Mouse (Mus musculus): Measurements from ENCODE around the gene Pigq. TPM values are rescaled to one million over a fixed set of nuclear protein-coding genes. Genes with fewer than 3 reads are reported as not detected.
A peak's percentile ranks its signal among the peaks of the same experiment; 100 is the strongest.

Gene Pigq
- polyA plus RNA-seq, 1 experiment from 2014 or later, result 47.3 TPM

DNA sequence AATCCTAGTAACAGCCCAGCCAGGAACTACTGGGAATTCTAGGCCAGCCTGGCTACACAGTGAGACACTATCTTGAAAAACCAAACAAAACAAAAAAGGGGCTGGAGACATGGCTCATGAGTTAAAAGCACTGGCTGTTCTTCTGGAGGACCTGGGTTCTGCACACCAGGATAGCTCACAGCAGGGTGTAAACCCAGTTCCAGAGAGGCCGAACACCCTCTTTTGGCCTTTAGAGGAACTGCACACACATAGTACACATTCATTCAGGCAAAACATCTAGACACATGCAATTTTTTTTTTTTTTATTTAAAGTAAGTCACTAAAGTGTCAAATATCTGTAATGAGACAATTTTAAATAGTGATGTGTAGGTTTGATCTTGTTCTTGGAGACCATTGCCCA, 44.5 kb downstream of the Pigq start:
- 86% methylated on average over 1 of the region's 1 CpGs for WGBS
- Histone ChIP-seq H3K27ac (no peak overlapping the region), H3K27me3 (no peaks in the 10 kb centered on the region), H3K36me3 (peaks cover 12% of the 10 kb centered on the region), H3K4me1 (replicated peaks) (no peaks in the 10 kb centered on the region; the same call in 1 of the 2 replicates), H3K9ac (replicated peaks) (no peak overlapping the region), H3K4me3 (replicated peaks) (no peak overlapping the region), H3K4me2 (no peak overlapping the region), H3K9me3 (no peaks in the 10 kb centered on the region; the same call in 1 of the 2 replicates)
- no peak for ATAC-seq (ENCODE audit: insufficient number of reproducible peaks, insufficient read depth, low FRiP score, low TSS enrichment, low read depth)

DNA sequence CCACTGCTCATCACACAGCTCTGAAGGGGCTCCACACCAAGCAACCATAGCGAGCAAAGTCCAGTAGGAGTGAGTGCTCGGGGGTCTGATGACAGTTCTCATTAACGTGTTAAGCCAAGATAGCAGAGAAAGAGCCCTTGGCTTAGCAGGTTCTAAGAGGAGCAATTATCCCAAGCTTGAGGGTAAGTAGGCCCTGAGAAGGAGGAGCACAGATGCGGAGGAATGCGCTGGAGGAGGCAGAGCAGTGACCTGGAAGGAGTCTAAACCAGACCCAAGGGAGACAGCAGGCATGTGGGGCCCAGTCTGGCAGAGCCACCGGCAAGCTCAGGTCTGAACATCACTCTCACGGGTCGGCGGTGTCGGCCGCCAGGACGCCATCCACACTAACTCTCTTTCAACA, 48.8 kb downstream of the Pigq start:
- Histone ChIP-seq H3K9ac (replicated peaks) (no peak overlapping the region), H3K4me3 (replicated peaks) (no peak overlapping the region), H3K27ac (peak overlapping the region; percentile 25; the same call in 1 of the 2 replicates), H3K9me3 (no peaks in the 10 kb centered on the region; the same call in 1 of the 2 replicates), H3K27me3 (no peaks in the 10 kb centered on the region), H3K4me2 (no peak overlapping the region), H3K4me1 (replicated peaks) (no peaks in the 10 kb centered on the region; the same call in 1 of the 2 replicates), H3K36me3 (peaks cover 15% of the 10 kb centered on the region)
- ATAC-seq (ENCODE audit: insufficient number of reproducible peaks, insufficient read depth, low FRiP score, low TSS enrichment, low read depth), result no peak
- 64% methylated on average over 12 of the region's 12 CpGs for WGBS

DNA sequence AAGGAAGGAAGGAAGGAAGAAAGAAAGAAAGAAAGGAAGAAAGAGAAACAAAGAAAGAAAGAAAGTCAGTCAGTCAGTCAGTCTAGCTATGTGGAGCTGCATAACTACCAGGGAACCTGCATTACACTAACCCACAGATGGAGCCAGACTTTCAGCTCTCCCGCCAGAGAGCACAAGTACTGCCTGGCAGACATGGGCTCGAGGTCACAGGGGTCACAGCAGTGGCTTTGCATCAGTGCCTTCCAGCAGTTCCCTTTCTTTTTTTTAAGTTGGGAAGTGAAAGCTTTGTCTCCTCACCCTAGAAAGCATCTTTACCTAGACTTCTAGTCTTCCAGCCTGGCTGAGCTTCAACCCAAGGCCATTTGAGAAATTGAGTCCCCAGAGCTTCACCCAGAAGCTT, 49.3 kb downstream of the Pigq start:
- H3K4me3 ChIP-seq (replicated peaks), result no peak overlapping the region
- no peaks in the 10 kb centered on the region; the same call in 1 of the 2 replicates for H3K9me3 ChIP-seq
- H3K9ac ChIP-seq (replicated peaks), result no peak overlapping the region
- peaks cover 15% of the 10 kb centered on the region for H3K36me3 ChIP-seq
- no peaks in the 10 kb centered on the region for H3K27me3 ChIP-seq
- H3K4me2 ChIP-seq, result no peak overlapping the region
- H3K27ac ChIP-seq, result peak overlapping the region; percentile 25; the same call in 1 of the 2 replicates
- WGBS, result 39% methylated on average over 2 of the region's 2 CpGs
- ATAC-seq (ENCODE audit: insufficient number of reproducible peaks, insufficient read depth, low FRiP score, low TSS enrichment, low read depth), result no peak
- no peaks in the 10 kb centered on the region; the same call in 1 of the 2 replicates for H3K4me1 ChIP-seq (replicated peaks)

DNA sequence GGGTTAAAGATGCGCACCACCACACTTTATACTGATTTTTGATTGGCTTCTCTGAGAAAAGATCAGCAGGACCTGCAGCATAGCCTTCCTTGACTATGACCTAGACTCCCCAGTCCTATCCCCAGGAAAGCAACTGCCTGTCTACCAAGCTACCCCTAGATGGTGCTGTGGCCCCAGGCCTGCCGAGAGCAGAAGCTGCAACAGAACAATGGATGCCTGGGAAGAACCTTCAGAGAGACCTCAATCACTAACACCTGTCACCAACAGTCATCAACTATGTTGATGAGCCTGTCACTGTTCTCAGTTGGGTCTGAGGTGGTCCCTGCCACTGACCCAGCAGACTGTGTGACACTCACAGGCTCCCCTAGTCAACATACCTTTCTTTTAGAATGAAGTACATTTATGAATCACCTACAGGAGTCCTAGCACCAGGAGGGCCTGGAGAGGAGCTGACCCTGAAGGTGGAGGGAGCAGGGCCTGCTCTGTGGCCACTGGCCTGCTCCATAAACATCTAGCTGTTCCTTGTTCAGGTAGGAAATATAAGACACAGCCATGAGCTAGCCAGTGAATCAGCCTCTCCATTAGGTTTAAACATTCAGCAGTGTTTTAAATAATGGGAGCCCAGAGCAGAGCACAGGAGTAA, 50.6 kb downstream of the Pigq start:
- WGBS, result 39% methylated on average over 2 of the region's 2 CpGs
- H3K36me3 ChIP-seq, result peaks cover 21% of the 10 kb centered on the region
- H3K27me3 ChIP-seq, result no peaks in the 10 kb centered on the region
- 0 out of 2 replicates have a peak, but pooled peaks have one; percentile 71 for ATAC-seq (ENCODE audit: insufficient number of reproducible peaks, insufficient read depth, low FRiP score, low TSS enrichment, low read depth)
- no peaks in the 10 kb centered on the region for H3K9me3 ChIP-seq
- H3K27ac ChIP-seq, result peak overlapping the region; percentile 45; the same call in 1 of the 2 replicates
- H3K9ac ChIP-seq (replicated peaks), result no peak overlapping the region
- H3K4me3 ChIP-seq (replicated peaks), result no peak overlapping the region
- H3K4me1 ChIP-seq (replicated peaks), result no peaks in the 10 kb centered on the region; the same call in 1 of the 2 replicates
- no peak overlapping the region for H3K4me2 ChIP-seq

DNA sequence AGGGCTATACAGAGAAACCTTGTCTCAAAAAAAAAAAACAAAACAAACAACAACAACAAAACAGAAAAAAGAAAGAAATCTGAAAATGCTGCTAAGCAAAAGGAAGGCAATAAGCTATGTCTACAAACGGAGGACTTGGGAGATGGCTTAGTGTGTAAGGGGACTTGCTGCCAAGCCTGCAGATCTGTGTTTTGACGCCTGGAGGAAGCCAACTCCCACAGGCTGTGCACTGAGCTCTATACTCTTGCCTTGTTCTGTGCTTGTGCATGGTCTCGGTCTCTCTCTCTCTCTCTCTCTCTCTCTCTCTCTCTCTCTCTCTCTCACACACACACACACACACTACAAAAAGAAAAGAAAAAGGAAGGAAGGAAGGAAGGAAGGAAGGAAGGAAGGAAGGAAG, 55.9 kb downstream of the Pigq start:
- Histone ChIP-seq H3K9ac (replicated peaks) (no peak overlapping the region), H3K4me1 (replicated peaks) (no peaks in the 10 kb centered on the region), H3K9me3 (no peaks in the 10 kb centered on the region), H3K36me3 (peaks cover 53% of the 10 kb centered on the region), H3K4me2 (no peak overlapping the region), H3K27ac (no peak overlapping the region), H3K4me3 (replicated peaks) (no peak overlapping the region), H3K27me3 (no peaks in the 10 kb centered on the region)
- no peak for ATAC-seq (ENCODE audit: insufficient number of reproducible peaks, insufficient read depth, low FRiP score, low TSS enrichment, low read depth)
- WGBS, result 87% methylated on average over 3 of the region's 3 CpGs

DNA sequence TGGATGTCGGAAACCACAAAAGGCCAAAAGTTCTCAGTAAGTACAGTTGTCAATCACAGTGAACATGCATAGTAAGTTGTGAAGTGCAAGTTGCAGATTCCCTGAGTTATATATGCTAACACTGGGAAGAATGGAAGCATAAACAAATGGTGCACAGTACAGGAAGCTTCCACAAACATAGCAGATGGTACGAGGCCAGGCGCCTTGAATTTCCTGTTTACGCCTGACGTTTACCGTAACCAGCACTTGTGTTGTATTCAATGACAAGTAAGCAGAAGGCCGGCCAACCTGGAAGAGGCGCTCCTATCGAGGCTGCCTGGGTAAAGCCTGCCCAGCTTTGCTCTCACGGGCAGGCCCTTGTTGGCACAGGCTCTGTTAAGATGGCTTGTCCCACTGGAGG, 57.3 kb downstream of the Pigq start:
- peaks cover 66% of the 10 kb centered on the region for H3K36me3 ChIP-seq
- no peaks in the 10 kb centered on the region for H3K9me3 ChIP-seq
- H3K27me3 ChIP-seq, result no peaks in the 10 kb centered on the region
- no peak overlapping the region for H3K27ac ChIP-seq
- no peak overlapping the region for H3K4me2 ChIP-seq
- peaks cover under 1% of the 10 kb centered on the region; the same call in 1 of the 2 replicates for H3K4me1 ChIP-seq (replicated peaks)
- no peak overlapping the region for H3K4me3 ChIP-seq (replicated peaks)
- 90% methylated on average over 10 of the region's 10 CpGs for WGBS
- no peak for ATAC-seq (ENCODE audit: insufficient number of reproducible peaks, insufficient read depth, low FRiP score, low TSS enrichment, low read depth)
- no peak overlapping the region for H3K9ac ChIP-seq (replicated peaks)

DNA sequence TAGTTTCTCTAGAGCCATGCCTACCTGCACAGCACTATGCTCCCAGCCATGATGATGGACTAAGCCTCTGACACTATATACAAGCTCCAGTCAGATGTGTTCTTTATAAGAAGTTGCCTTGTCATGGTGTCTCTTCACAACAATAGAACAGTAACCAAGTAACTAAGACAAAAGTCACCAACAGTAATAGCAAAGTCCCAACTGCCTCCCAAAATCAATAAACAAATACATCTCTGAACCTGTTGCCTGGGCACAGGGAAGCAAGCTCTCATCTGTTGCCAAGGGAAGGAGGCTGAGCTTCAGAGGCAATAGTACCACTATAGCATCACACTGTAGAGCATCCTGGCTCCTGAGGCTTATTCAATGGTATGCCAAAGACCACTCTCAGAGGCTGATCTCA, 57.9 kb downstream of the Pigq start:
- Histone ChIP-seq H3K9me3 (no peaks in the 10 kb centered on the region), H3K36me3 (peaks cover 73% of the 10 kb centered on the region), H3K9ac (replicated peaks) (no peak overlapping the region), H3K4me2 (no peak overlapping the region), H3K4me1 (replicated peaks) (peaks cover 6% of the 10 kb centered on the region), H3K4me3 (replicated peaks) (no peak overlapping the region), H3K27me3 (no peaks in the 10 kb centered on the region), H3K27ac (no peak overlapping the region)
- no peak for ATAC-seq (ENCODE audit: insufficient number of reproducible peaks, insufficient read depth, low FRiP score, low TSS enrichment, low read depth)

DNA sequence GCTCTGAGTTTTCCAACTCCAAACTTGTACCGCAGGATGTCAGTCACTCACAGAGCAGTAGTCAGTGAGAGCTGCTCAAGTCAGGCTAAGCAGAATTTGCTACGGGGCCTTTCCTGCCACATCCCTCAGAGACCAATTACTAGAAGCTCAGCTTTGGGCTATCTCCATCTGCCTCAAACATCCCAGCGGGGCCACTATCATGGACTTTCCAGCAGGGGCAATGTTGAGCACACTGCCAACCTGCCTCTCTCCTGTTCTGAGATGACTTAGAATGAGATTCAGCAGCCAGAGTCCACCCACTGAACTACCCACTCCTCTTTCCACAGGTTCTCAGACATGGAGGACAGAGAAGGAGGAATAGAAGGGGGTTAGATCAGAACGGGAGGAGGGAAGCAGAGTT, 59.1 kb downstream of the Pigq start:
- H3K4me2 ChIP-seq, result no peak overlapping the region
- H3K4me1 ChIP-seq (replicated peaks), result peaks cover 17% of the 10 kb centered on the region
- ATAC-seq (ENCODE audit: insufficient number of reproducible peaks, insufficient read depth, low FRiP score, low TSS enrichment, low read depth), result no peak
- no peak overlapping the region for H3K9ac ChIP-seq (replicated peaks)
- no peak overlapping the region for H3K4me3 ChIP-seq (replicated peaks)
- H3K27me3 ChIP-seq, result no peaks in the 10 kb centered on the region
- 64% methylated on average over 4 of the region's 4 CpGs for WGBS
- H3K9me3 ChIP-seq, result no peaks in the 10 kb centered on the region
- peaks cover 69% of the 10 kb centered on the region for H3K36me3 ChIP-seq
- H3K27ac ChIP-seq, result no peak overlapping the region

DNA sequence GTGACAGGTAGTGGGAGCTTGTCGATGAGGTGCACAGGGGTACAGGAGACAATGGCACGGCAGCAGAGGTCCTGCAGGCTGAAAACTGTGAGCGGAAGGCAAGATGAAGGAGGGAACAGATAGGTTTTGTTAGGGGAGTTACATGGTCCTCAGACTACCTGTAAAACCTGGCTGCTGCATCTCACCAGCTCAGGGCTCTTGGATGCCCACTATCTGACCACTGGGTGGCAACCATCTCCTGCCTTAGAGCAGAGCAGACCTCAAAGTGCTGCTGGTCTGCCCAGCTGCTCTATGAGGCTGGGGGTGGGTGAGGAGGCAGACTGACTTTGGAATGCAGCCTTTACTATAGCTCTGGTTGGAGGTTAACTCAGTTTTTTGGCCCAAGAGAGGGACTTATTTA, 60.9 kb downstream of the Pigq start:
- H3K4me3 ChIP-seq (replicated peaks), result no peak overlapping the region
- 97% methylated on average over 3 of the region's 3 CpGs for WGBS
- ATAC-seq (ENCODE audit: insufficient number of reproducible peaks, insufficient read depth, low FRiP score, low TSS enrichment, low read depth), result no peak
- H3K27me3 ChIP-seq, result no peaks in the 10 kb centered on the region
- peaks cover 62% of the 10 kb centered on the region for H3K36me3 ChIP-seq
- no peak overlapping the region for H3K27ac ChIP-seq
- no peaks in the 10 kb centered on the region for H3K9me3 ChIP-seq
- no peak overlapping the region for H3K4me2 ChIP-seq
- H3K4me1 ChIP-seq (replicated peaks), result peaks cover 24% of the 10 kb centered on the region
- no peak overlapping the region for H3K9ac ChIP-seq (replicated peaks)

DNA sequence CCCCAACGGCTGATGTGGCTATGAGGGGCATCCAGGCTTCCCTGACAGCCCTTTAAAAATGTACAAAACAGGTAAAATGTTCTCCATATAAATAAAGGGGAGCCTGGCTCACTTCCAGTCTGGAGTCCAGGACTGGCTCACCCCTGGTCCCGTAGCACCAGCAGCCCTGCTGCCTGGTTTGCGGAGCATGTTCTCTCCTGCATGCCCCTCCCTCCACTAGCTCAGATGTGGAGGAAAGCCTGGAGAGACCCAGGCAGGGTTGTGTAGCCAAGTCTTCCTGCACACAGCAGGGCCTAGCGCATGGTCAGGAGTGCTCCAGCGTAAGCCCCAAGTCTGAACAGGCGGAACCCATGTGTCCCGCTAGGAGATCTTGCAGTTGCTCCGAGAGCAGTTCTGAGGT, 61.5 kb downstream of the Pigq start:
- no peaks in the 10 kb centered on the region for H3K27me3 ChIP-seq

DNA sequence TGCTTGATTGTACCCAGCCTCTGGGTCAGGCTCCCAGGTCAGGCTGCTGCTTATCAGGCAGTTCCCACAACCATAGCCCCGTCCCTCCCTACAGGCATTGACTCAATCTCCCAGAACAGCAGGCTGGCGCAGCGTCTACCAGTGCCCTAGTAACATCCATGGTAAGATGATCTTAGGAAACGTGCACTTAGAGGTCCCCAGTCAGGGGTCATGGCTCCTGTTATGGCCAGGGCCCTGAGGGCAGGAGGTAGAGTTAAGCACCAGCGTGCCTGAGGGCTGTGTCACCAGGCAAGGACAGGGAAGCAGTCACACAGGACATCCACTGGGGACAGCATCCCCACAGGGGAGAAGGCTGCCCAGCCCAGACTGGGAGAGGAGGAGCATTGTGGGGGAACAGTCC, 62.4 kb downstream of the Pigq start:
- Histone ChIP-seq H3K9me3 (no peaks in the 10 kb centered on the region), H3K36me3 (peaks cover 60% of the 10 kb centered on the region), H3K27me3 (no peaks in the 10 kb centered on the region), H3K27ac (no peak overlapping the region), H3K9ac (replicated peaks) (no peak overlapping the region), H3K4me2 (no peak overlapping the region), H3K4me3 (replicated peaks) (no peak overlapping the region), H3K4me1 (replicated peaks) (peaks cover 24% of the 10 kb centered on the region)
- 23% methylated on average over 5 of the region's 5 CpGs for WGBS
- ATAC-seq (ENCODE audit: insufficient number of reproducible peaks, insufficient read depth, low FRiP score, low TSS enrichment, low read depth), result no peak

More for the DNA sequence above, 61.5 kb downstream of the Pigq start:
- Histone ChIP-seq H3K9ac (replicated peaks) (no peak overlapping the region), H3K4me2 (no peak overlapping the region), H3K9me3 (no peaks in the 10 kb centered on the region), H3K4me3 (replicated peaks) (no peak overlapping the region), H3K4me1 (replicated peaks) (peaks cover 24% of the 10 kb centered on the region), H3K36me3 (peaks cover 62% of the 10 kb centered on the region), H3K27ac (no peak overlapping the region)
- 86% methylated on average over 8 of the region's 8 CpGs for WGBS
- ATAC-seq (ENCODE audit: insufficient number of reproducible peaks, insufficient read depth, low FRiP score, low TSS enrichment, low read depth), result no peak

DNA sequence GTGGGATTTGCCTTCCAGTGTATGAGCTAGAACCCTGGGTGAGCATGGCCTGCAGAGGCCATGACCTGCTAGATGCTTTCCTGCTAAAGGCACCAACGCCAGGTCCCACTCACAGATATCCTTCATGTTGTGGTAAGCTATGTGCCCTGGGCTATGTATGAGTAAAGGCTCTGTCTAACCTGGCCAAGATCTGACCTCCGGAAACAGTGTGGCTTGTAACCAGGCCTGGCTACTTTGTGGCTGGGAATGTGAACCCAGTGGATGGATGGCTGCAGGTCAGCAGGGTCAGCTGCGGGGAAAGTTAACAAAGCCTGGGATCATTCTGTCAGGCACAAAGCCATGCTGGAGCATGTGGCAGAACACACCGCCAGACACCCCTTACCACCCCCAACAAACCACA, 63.0 kb downstream of the Pigq start:
- Histone ChIP-seq H3K27ac (peak overlapping the region; percentile 53), H3K27me3 (no peaks in the 10 kb centered on the region), H3K9me3 (no peaks in the 10 kb centered on the region), H3K4me3 (replicated peaks) (no peak overlapping the region), H3K4me2 (no peak overlapping the region), H3K4me1 (replicated peaks) (peaks cover 29% of the 10 kb centered on the region), H3K36me3 (peaks cover 60% of the 10 kb centered on the region), H3K9ac (replicated peaks) (no peak overlapping the region)
- WGBS, result 15% methylated on average over 4 of the region's 4 CpGs
- ATAC-seq (ENCODE audit: insufficient number of reproducible peaks, insufficient read depth, low FRiP score, low TSS enrichment, low read depth), result no peak
